Mouse (Mus musculus): ENCODE results near the gene Cacna1d. TPM values are rescaled to one million over a fixed set of nuclear protein-coding genes. Genes with fewer than 3 reads are reported as not detected.

Gene Cacna1d
- total and polyA plus RNA-seq, 3 experiments = 0.04 to 0.30 (median 0.22) TPM

DNA sequence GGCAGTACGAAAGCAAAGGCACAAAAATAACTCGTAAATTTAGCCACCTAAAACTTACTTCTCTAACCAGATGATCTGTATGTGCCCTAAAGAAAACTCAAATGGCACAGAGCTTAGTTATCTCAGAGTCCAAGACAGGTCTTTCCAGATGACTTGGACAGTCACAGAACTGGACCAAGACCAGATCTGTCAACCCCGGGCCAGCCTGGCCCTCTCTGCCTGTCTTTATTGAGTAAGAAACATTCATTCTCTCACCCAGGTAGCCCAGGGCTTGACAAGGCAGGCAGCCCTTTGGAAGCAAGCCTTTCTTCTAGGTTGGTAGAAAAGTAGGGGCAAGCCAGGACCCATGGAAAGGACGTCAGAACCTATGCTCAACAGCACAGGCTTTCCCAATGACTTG, 243.6 kb downstream of the Cacna1d start:
- no peaks in the 10 kb centered on the region for H3K9me3 ChIP-seq (replicated peaks)

DNA sequence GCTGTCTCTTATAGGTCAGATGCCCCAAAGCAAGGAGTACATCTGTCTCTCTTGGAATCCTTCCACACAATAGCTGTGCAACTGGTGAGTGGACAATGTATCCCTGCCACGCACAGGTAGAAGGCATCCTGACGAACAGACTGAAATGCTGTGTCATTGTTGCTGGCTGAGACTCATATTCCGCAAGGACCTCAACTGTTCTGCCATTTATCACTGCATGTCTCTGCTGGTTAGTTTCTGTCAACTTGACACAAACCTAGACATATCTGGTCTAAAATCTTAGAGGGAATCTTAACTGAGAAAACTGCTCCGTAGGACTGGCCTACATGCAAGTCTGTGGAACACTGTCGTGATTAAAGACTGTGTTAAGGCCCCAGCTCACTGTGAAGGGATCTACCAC, 246.5 kb downstream of the Cacna1d start:
- H3K4me3 ChIP-seq (ENCODE audit: low read depth, low read length) = no peak overlapping the region
- no peaks in the 10 kb centered on the region for H3K9me3 ChIP-seq (replicated peaks)
- no peaks in the 10 kb centered on the region; the same call in 1 of the 2 replicates for H3K27me3 ChIP-seq (ENCODE audit: insufficient read depth, low read length)
- TF ChIP-seq GATA1 (IDR thresholded peaks at IDR 0.05; ENCODE audit: borderline replicate concordance, low read length) (no peak), GATA2 (IDR thresholded peaks at IDR 0.05; ENCODE audit: borderline replicate concordance, low read depth, low read length) (no peak), CTCF (IDR thresholded peaks at IDR 0.05; ENCODE audit: low read depth, low read length) (no peak), TAL1 (conservative IDR thresholded peaks at IDR 0.05; ENCODE audit: low read depth, low read length) (no peak), POLR2AphosphoS5 (IDR thresholded peaks at IDR 0.05; ENCODE audit: insufficient replicate concordance, low read depth, low read length) (no peak)
- no peak for DNase-seq (ENCODE audit: low spot score)
- no peak for ATAC-seq (ENCODE audit: extremely low read depth, insufficient number of reproducible peaks, low FRiP score, poor library complexity, severe bottlenecking)
- H3K36me3 ChIP-seq (replicated peaks) = no peaks in the 10 kb centered on the region
- no peaks in the 10 kb centered on the region for H3K4me1 ChIP-seq (ENCODE audit: insufficient read depth, low read depth, low read length)

More for the DNA sequence above, 243.6 kb downstream of the Cacna1d start:
- H3K27me3 ChIP-seq (ENCODE audit: insufficient read depth, low read length) = no peaks in the 10 kb centered on the region
- H3K4me1 ChIP-seq (ENCODE audit: insufficient read depth, low read depth, low read length) = no peaks in the 10 kb centered on the region
- no peak overlapping the region for H3K4me3 ChIP-seq (ENCODE audit: low read depth, low read length)
- H3K36me3 ChIP-seq (replicated peaks) = no peaks in the 10 kb centered on the region
- DNase-seq (ENCODE audit: low spot score) = no peak
- no peak for ATAC-seq (ENCODE audit: extremely low read depth, insufficient number of reproducible peaks, low FRiP score, poor library complexity, severe bottlenecking)
- TF ChIP-seq GATA2 (IDR thresholded peaks at IDR 0.05; ENCODE audit: borderline replicate concordance, low read depth, low read length) = no peak
- TF ChIP-seq TAL1 (conservative IDR thresholded peaks at IDR 0.05; ENCODE audit: low read depth, low read length) = no peak
- TF ChIP-seq POLR2AphosphoS5 (IDR thresholded peaks at IDR 0.05; ENCODE audit: insufficient replicate concordance, low read depth, low read length) = no peak
- no peak for TF ChIP-seq CTCF (IDR thresholded peaks at IDR 0.05; ENCODE audit: low read depth, low read length)
- TF ChIP-seq GATA1 (IDR thresholded peaks at IDR 0.05; ENCODE audit: borderline replicate concordance, low read length) = no peak

DNA sequence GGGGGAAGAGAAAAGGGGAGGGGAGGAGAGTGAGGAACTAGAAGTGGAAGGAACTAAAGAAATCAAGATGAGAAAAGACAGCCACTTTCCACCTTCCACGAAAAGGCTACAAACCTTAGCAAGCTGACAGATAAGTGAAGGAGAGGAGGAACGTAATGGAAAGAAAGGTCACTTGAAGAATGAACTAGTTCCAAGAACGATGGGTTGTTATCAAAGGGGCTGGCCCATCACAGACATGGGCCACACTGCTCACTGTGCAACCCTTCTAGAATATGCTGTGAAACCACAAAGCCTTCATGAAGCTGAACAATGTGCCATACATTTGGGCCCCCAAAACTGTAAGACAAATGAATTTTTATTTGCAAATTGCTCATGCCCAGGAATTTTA, 248.4 kb downstream of the Cacna1d start:
- DNase-seq (ENCODE audit: low spot score) (no peak), ATAC-seq (ENCODE audit: extremely low read depth, insufficient number of reproducible peaks, low FRiP score, poor library complexity, severe bottlenecking) (no peak)
- no peaks in the 10 kb centered on the region for H3K9me3 ChIP-seq (replicated peaks)
- H3K36me3 ChIP-seq (replicated peaks) = no peaks in the 10 kb centered on the region
- no peak overlapping the region for H3K4me3 ChIP-seq (ENCODE audit: low read depth, low read length)
- H3K4me1 ChIP-seq (ENCODE audit: insufficient read depth, low read depth, low read length) = no peaks in the 10 kb centered on the region
- TF ChIP-seq CTCF (IDR thresholded peaks at IDR 0.05; ENCODE audit: low read depth, low read length) = no peak
- no peak for TF ChIP-seq POLR2AphosphoS5 (IDR thresholded peaks at IDR 0.05; ENCODE audit: insufficient replicate concordance, low read depth, low read length)
- no peak for TF ChIP-seq TAL1 (conservative IDR thresholded peaks at IDR 0.05; ENCODE audit: low read depth, low read length)
- no peak for TF ChIP-seq GATA1 (IDR thresholded peaks at IDR 0.05; ENCODE audit: borderline replicate concordance, low read length)
- TF ChIP-seq GATA2 (IDR thresholded peaks at IDR 0.05; ENCODE audit: borderline replicate concordance, low read depth, low read length) = no peak
- H3K27me3 ChIP-seq (ENCODE audit: insufficient read depth, low read length) = no peaks in the 10 kb centered on the region; the same call in 1 of the 2 replicates

DNA sequence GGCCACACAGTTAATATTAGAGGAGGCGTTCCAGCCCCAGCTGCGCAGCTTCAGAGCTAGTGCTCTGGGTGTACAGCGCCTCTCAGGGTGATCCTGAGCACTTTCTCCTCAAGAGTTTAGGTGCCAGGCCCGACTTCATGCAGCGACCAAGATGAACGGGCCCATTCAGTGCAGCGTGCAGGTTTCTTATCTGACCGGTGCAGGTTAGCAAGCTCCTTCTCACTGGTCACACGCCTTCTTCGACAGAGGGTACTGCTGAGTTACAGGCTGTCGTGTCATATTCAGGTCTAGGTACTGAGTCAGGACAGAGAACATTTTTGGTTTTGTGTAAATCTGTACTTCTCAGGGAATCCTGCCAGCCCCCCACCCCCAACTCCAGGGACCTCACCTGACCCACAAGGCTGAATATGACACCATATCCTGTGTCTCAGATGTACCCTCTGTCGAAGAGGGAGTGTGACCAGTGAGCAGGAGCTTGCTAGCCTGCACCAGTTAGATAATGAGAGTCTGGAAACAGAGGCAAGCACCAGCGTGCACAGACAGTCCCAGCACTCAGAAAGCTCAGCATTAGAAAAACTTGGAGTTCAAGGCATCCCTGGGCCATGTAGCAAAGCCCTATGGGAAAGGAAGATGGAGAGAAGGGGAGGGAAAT, 249.0 kb downstream of the Cacna1d start:
- no peak for DNase-seq (ENCODE audit: low spot score)
- no peak for ATAC-seq (ENCODE audit: extremely low read depth, insufficient number of reproducible peaks, low FRiP score, poor library complexity, severe bottlenecking)
- Histone ChIP-seq H3K4me1 (ENCODE audit: insufficient read depth, low read depth, low read length) (no peaks in the 10 kb centered on the region), H3K4me3 (ENCODE audit: low read depth, low read length) (no peak overlapping the region), H3K27me3 (ENCODE audit: insufficient read depth, low read length) (no peaks in the 10 kb centered on the region; the same call in 1 of the 2 replicates), H3K36me3 (replicated peaks) (no peaks in the 10 kb centered on the region), H3K9me3 (replicated peaks) (no peaks in the 10 kb centered on the region)
- TF ChIP-seq POLR2AphosphoS5 (IDR thresholded peaks at IDR 0.05; ENCODE audit: insufficient replicate concordance, low read depth, low read length) (no peak), TAL1 (conservative IDR thresholded peaks at IDR 0.05; ENCODE audit: low read depth, low read length) (no peak), GATA2 (IDR thresholded peaks at IDR 0.05; ENCODE audit: borderline replicate concordance, low read depth, low read length) (no peak), CTCF (IDR thresholded peaks at IDR 0.05; ENCODE audit: low read depth, low read length) (no peak), GATA1 (IDR thresholded peaks at IDR 0.05; ENCODE audit: borderline replicate concordance, low read length) (no peak)

DNA sequence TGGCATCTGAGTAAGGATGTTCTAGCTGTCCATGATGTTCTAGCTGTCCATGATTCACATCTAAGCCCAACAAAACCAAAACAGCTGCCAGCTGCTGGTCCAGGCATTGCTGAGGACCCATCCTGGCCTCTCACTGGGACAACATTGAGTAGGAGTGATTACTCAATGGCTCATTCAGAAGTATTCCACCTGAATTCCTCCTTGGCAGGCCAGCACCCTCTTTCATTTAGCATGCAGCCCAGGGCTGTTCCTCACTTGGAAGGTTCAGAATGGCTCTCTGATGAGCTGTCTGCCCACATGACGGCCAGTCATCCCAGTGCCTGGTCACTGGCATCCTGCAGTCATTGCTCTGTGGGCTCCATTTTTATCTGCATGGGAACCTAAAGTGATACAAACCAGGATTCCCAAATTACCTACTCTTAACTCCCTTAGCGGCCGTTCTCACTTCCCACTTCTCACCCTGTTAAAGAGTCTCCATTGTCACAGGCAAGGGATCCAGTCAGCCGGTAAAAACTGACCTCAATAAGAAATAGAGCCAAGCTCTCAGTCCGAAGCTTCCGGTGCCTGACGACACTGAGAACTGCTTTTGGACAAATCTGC, 250.2 kb downstream of the Cacna1d start:
- no peak for TF ChIP-seq TAL1 (conservative IDR thresholded peaks at IDR 0.05; ENCODE audit: low read depth, low read length)
- TF ChIP-seq GATA1 (IDR thresholded peaks at IDR 0.05; ENCODE audit: borderline replicate concordance, low read length) = no peak
- no peak for TF ChIP-seq POLR2AphosphoS5 (IDR thresholded peaks at IDR 0.05; ENCODE audit: insufficient replicate concordance, low read depth, low read length)
- no peak for TF ChIP-seq GATA2 (IDR thresholded peaks at IDR 0.05; ENCODE audit: borderline replicate concordance, low read depth, low read length)
- no peak for TF ChIP-seq CTCF (IDR thresholded peaks at IDR 0.05; ENCODE audit: low read depth, low read length)
- DNase-seq (ENCODE audit: low spot score) (no peak), ATAC-seq (ENCODE audit: extremely low read depth, insufficient number of reproducible peaks, low FRiP score, poor library complexity, severe bottlenecking) (no peak)
- no peaks in the 10 kb centered on the region; the same call in 1 of the 2 replicates for H3K27me3 ChIP-seq (ENCODE audit: insufficient read depth, low read length)
- no peaks in the 10 kb centered on the region for H3K9me3 ChIP-seq (replicated peaks)
- no peaks in the 10 kb centered on the region for H3K4me1 ChIP-seq (ENCODE audit: insufficient read depth, low read depth, low read length)
- H3K4me3 ChIP-seq (ENCODE audit: low read depth, low read length) = no peak overlapping the region
- no peaks in the 10 kb centered on the region for H3K36me3 ChIP-seq (replicated peaks)

DNA sequence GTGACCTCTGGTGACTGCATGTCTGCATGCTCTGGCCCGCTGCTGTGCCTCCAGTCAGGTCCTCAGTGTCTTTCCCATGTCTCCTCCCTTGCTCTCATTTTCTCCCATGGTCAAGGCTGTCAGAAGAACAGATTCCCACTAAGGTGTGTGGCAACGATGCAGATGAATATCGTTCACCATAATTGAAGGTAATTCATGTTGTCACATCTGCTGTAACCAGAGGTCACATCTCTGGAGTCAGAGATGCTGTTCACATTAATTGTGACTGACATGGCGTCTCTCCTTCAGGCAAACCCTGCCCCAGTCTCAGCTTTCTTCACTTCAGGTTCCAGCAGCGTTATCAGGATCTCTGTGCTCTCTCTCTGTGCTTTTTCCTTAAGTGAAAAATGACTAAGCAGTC, 252.4 kb downstream of the Cacna1d start:
- no peak for DNase-seq (ENCODE audit: low spot score)
- no peaks in the 10 kb centered on the region for H3K36me3 ChIP-seq (replicated peaks)
- TF ChIP-seq TAL1 (conservative IDR thresholded peaks at IDR 0.05; ENCODE audit: low read depth, low read length) (no peak), CTCF (IDR thresholded peaks at IDR 0.05; ENCODE audit: low read depth, low read length) (no peak), GATA2 (IDR thresholded peaks at IDR 0.05; ENCODE audit: borderline replicate concordance, low read depth, low read length) (no peak), POLR2AphosphoS5 (IDR thresholded peaks at IDR 0.05; ENCODE audit: insufficient replicate concordance, low read depth, low read length) (no peak), GATA1 (IDR thresholded peaks at IDR 0.05; ENCODE audit: borderline replicate concordance, low read length) (no peak)
- no peaks in the 10 kb centered on the region for H3K9me3 ChIP-seq (replicated peaks)
- H3K27me3 ChIP-seq (ENCODE audit: insufficient read depth, low read length) = no peaks in the 10 kb centered on the region; the same call in 1 of the 2 replicates
- no peak overlapping the region for H3K4me3 ChIP-seq (ENCODE audit: low read depth, low read length)
- H3K4me1 ChIP-seq (ENCODE audit: insufficient read depth, low read depth, low read length) = no peaks in the 10 kb centered on the region
- ATAC-seq (ENCODE audit: extremely low read depth, insufficient number of reproducible peaks, low FRiP score, poor library complexity, severe bottlenecking) = no peak

All from G1E (cell line).